Mouse (Mus musculus) limb, embryonic 15.5 days (tissue): ENCODE data around the gene Adamtsl3. TPM values are rescaled to one million over a fixed set of nuclear protein-coding genes. Genes with fewer than 3 reads are reported as not detected.

Source experiments
- ATAC-seq: fragments of 200-750 bp; cut with Nextera tagmentation; 2 replicates; pipeline ENCODE4 v1.8.0; 2017; ENCODE audit warnings: low read depth, moderate TSS enrichment; ENCODE audit not compliant: insufficient number of reproducible peaks, low FRiP score, low TSS enrichment
- H3K27ac ChIP-seq: fragments of 300-500 bp; sonication (generic); 2 replicates; pipeline ENCODE4 v1.5.1; 2015; ENCODE audit warnings: moderate library complexity, mild to moderate bottlenecking, inconsistent platforms
- H3K27me3 ChIP-seq: fragments of 300-500 bp; sonication (generic); 2 replicates; pipeline ENCODE4 v1.6.1; 2015; ENCODE audit warnings: inconsistent platforms
- H3K36me3 ChIP-seq: fragments of 300-500 bp; sonication (generic); 2 replicates; pipeline ENCODE4 v1.6.1; 2015; ENCODE audit warnings: inconsistent platforms
- H3K4me1 ChIP-seq: fragments of 300-500 bp; sonication (generic); 2 replicates; pipeline ENCODE4 v1.6.1; 2015; ENCODE audit warnings: inconsistent platforms
- H3K4me2 ChIP-seq: fragments of 300-500 bp; sonication (generic); 2 replicates; pipeline ENCODE4 v1.6.1; 2015; ENCODE audit warnings: mild to moderate bottlenecking, inconsistent platforms
- H3K4me3 ChIP-seq: fragments of 300-500 bp; sonication (generic); 2 replicates; pipeline ENCODE4 v1.5.1; 2015; ENCODE audit warnings: mild to moderate bottlenecking, inconsistent platforms
- H3K9ac ChIP-seq: fragments of 300-500 bp; sonication (generic); 2 replicates; pipeline ENCODE4 v1.6.1; 2015; ENCODE audit warnings: inconsistent platforms
- H3K9me3 ChIP-seq: fragments of 300-500 bp; sonication (generic); 2 replicates; pipeline ENCODE4 v1.6.1; 2016; ENCODE audit warnings: inconsistent platforms
- WGBS: fragments of 180-500 bp; shearing (Covaris S2); methylation state at CpG from one replicate; pipeline ENCODE4 v1.1.7; 2015; 5-methylcytosine and 5-hydroxymethylcytosine counted together
- polyA plus RNA-seq: library from polyadenylated mRNA; unstranded; fragments of >200 nt; fragmentation: Nextera tagmentation; extraction: Ambion mirVana; gene quantifications from 2 replicates; pipeline ENCODE4 v1.2.1, GENCODE M21; 2015

Gene Adamtsl3
- polyA plus RNA-seq, 1 experiment from 2014 or later: 7.5 TPM

DNA sequence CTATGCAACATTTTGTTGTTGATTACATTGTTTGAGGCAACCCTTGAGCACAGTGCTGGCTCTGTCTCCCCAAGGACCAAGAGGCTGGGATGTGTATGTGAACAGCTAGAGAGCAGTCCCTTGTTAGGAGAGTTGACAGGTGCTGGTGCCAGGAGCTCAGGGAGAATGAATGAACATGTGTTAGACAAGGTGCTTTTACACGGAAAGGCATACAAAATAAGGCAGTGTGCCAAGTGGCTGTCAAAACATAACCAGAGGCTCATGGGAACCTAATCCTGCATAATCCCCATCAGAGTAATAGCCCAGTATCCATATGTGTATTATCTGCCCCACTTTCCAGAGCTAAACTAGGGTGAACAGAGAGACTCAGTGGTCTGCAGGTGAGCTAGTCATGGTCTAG lies 1.5 kb upstream of the Adamtsl3 start:
- no peak for ATAC-seq
- no peaks in the 10 kb centered on the region for H3K9me3 ChIP-seq
- H3K9ac ChIP-seq: no peak overlapping the region
- H3K4me3 ChIP-seq: no peak overlapping the region
- peaks cover 47% of the 10 kb centered on the region for H3K27me3 ChIP-seq
- H3K4me2 ChIP-seq: no peak overlapping the region
- peaks cover 28% of the 10 kb centered on the region for H3K4me1 ChIP-seq
- no peaks in the 10 kb centered on the region for H3K36me3 ChIP-seq
- H3K27ac ChIP-seq: no peak overlapping the region
- WGBS: 31% methylated on average over 1 of the region's 1 CpGs

- Histone ChIP-seq H3K36me3 (no peaks in the 10 kb centered on the region), H3K9ac (peak overlapping the region; percentile 32; the same call in 1 of the 2 replicates), H3K4me3 (peak overlapping the region; percentile 53), H3K4me1 (peaks cover 28% of the 10 kb centered on the region), H3K4me2 (peak overlapping the region; percentile 87), H3K27ac (peak overlapping the region; percentile 77), H3K9me3 (no peaks in the 10 kb centered on the region), H3K27me3 (peaks cover 45% of the 10 kb centered on the region)
- peak; percentile 65; the same call in 1 of the 2 replicates for ATAC-seq
- WGBS: 1% methylated on average over 30 of the region's 34 CpGs
Observed at GRCm38 (mm10) chr7:82336132-82336531, 638 bp downstream of the Adamtsl3 start.

- peaks cover 34% of the 10 kb centered on the region for H3K4me1 ChIP-seq
- H3K27me3 ChIP-seq: peaks cover 45% of the 10 kb centered on the region
- no peaks in the 10 kb centered on the region for H3K9me3 ChIP-seq
- ATAC-seq: no peak
- H3K4me2 ChIP-seq: no peak overlapping the region
- no peaks in the 10 kb centered on the region for H3K36me3 ChIP-seq
- H3K27ac ChIP-seq: no peak overlapping the region
- no peak overlapping the region for H3K4me3 ChIP-seq
- WGBS: 66% methylated on average over 9 of the region's 9 CpGs
- H3K9ac ChIP-seq: no peak overlapping the region
Observed at GRCm38 (mm10) chr7:82338121-82338520, 2.6 kb downstream of the Adamtsl3 start.

DNA sequence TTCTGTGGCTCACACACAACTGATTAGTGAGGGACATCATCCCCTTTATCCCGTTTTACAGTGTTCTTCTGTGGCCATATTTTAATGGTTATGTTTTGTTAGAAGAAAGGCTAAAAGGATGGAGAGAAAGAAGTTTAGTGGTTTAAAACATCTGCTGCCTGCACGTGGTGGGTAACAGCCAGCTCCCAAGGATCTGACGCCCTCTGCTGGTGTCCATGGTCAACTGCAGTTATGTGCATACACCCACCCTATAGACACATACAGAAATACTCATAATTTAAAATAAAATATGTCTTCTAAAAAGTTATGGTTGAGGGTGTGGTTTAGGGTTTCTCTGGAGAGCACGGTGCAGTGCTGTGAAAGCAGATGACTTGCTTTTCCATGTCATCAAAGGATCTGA lies 3.0 kb downstream of the Adamtsl3 start:
- Histone ChIP-seq H3K27ac (no peak overlapping the region), H3K4me2 (no peak overlapping the region), H3K9ac (no peak overlapping the region), H3K4me1 (peaks cover 34% of the 10 kb centered on the region), H3K4me3 (no peak overlapping the region), H3K9me3 (no peaks in the 10 kb centered on the region), H3K27me3 (peaks cover 42% of the 10 kb centered on the region), H3K36me3 (no peaks in the 10 kb centered on the region)
- no peak for ATAC-seq
- 74% methylated on average over 4 of the region's 4 CpGs for WGBS

GRCm38 (mm10) chr7:82339214-82339613 lies 3.7 kb downstream of the Adamtsl3 start:
- H3K36me3 ChIP-seq: no peaks in the 10 kb centered on the region
- WGBS: 45% methylated on average over 3 of the region's 3 CpGs
- H3K4me2 ChIP-seq: no peak overlapping the region
- H3K4me1 ChIP-seq: peaks cover 34% of the 10 kb centered on the region
- peaks cover 36% of the 10 kb centered on the region for H3K27me3 ChIP-seq
- no peak overlapping the region for H3K27ac ChIP-seq
- H3K4me3 ChIP-seq: no peak overlapping the region
- no peak for ATAC-seq
- no peak overlapping the region for H3K9ac ChIP-seq
- no peaks in the 10 kb centered on the region for H3K9me3 ChIP-seq

DNA sequence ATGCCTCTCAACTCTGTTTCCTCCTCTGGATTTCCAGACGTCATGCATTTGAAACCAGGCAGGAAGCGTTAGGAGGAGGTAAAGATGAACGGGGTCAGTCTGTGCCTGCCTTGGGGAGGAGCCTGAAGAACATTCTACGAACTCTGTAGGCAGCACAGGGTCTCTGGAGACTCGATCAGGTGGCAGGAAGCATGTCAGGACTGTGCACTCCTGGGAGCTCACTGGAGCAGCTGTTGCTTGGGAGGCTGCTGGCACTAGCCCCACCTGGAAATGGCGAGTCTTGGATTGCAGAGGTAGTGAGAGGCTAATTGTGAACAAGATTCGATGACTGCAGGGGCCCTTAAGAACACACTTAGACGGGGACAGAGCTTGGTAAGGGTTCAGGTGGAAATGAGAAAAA lies 6.0 kb downstream of the Adamtsl3 start:
- no peak for ATAC-seq
- peaks cover 15% of the 10 kb centered on the region for H3K27me3 ChIP-seq
- WGBS: 13% methylated on average over 8 of the region's 8 CpGs
- H3K36me3 ChIP-seq: no peaks in the 10 kb centered on the region
- no peak overlapping the region for H3K4me2 ChIP-seq
- H3K27ac ChIP-seq: no peak overlapping the region
- H3K4me3 ChIP-seq: no peak overlapping the region
- H3K9me3 ChIP-seq: no peaks in the 10 kb centered on the region
- no peak overlapping the region for H3K9ac ChIP-seq
- H3K4me1 ChIP-seq: peaks cover 16% of the 10 kb centered on the region

DNA sequence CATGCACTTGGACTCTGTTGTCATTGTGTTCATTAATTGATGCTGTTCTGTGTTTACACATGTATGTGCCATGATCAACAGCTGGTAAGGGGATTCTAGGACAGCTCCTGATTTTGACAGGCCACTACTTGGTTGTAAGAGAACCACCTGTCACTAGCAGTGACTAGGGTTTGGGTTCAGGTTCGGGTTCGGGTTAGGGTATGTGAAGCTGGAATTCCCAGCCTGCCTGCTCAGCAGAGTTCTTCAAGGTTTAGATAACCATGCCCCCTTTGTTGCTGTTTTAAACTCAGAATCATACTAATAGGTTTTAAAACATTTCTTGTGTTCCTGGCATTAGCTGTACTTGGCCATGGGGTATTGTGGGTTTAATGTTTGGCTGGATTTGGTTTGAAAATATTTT lies 11.2 kb downstream of the Adamtsl3 start:
- Histone ChIP-seq H3K36me3 (no peaks in the 10 kb centered on the region), H3K9ac (no peak overlapping the region), H3K9me3 (no peaks in the 10 kb centered on the region), H3K27me3 (no peaks in the 10 kb centered on the region), H3K4me1 (0 out of 2 replicates have a peak, but pooled peaks cover under 1% of the 10 kb centered on the region), H3K4me3 (no peak overlapping the region), H3K4me2 (no peak overlapping the region), H3K27ac (no peak overlapping the region)
- 75% methylated on average over 2 of the region's 2 CpGs for WGBS
- no peak for ATAC-seq

DNA sequence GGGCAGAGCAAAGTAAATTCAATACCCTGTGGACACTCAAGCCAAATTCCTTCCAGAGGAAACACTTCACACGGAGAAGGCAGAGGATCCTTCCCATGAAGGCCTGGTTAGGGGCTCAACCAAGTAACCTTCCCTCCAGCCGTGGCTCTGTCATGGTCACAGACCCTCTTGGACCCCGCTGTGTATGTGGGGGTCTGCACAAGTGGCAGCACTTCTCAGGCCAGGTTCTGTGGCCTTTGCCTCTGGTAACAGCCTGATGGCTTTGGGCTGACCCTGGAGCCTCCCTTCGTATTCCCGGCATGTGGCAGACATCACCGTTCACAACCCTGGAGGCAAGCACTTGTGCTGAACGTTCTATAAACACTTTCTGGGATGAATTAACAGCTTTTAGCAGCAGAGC lies 14.3 kb downstream of the Adamtsl3 start:
- H3K4me2 ChIP-seq: no peak overlapping the region
- no peak overlapping the region for H3K27ac ChIP-seq
- H3K9ac ChIP-seq: no peak overlapping the region
- H3K4me3 ChIP-seq: no peak overlapping the region
- H3K36me3 ChIP-seq: no peaks in the 10 kb centered on the region
- no peak for ATAC-seq
- H3K27me3 ChIP-seq: no peaks in the 10 kb centered on the region
- H3K9me3 ChIP-seq: no peaks in the 10 kb centered on the region
- WGBS: 53% methylated on average over 7 of the region's 7 CpGs
- no peaks in the 10 kb centered on the region for H3K4me1 ChIP-seq

- ATAC-seq: no peak
- no peaks in the 10 kb centered on the region for H3K36me3 ChIP-seq
- H3K4me1 ChIP-seq: no peaks in the 10 kb centered on the region
- H3K27me3 ChIP-seq: no peaks in the 10 kb centered on the region
- no peak overlapping the region for H3K27ac ChIP-seq
- no peak overlapping the region for H3K4me2 ChIP-seq
- H3K4me3 ChIP-seq: no peak overlapping the region
- WGBS: 85% methylated on average over 3 of the region's 3 CpGs
- H3K9ac ChIP-seq: no peak overlapping the region
- no peaks in the 10 kb centered on the region for H3K9me3 ChIP-seq
Observed at GRCm38 (mm10) chr7:82350421-82350820, 14.9 kb downstream of the Adamtsl3 start.

DNA sequence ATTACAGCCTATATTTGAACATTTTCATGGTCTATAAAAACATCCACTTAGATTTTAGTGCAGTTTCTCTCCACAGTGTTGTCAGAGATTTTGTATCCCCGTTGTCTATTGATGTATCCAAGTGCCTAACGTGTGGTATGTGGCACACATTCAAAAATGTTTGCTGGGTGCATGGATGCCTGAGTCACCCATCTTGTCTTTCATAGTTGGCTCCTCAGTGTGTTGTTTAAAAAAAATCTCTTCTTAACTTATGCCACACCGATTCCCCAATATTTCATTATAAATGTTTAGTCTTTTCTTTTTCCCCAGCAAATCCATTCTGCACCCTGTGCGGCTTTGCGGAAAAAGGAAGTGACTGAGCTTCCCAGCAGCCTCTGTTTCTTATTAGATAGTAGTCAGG lies 23.7 kb downstream of the Adamtsl3 start:
- Histone ChIP-seq H3K27me3 (no peaks in the 10 kb centered on the region), H3K4me3 (no peak overlapping the region), H3K27ac (no peak overlapping the region), H3K4me1 (0 out of 2 replicates have a peak, but pooled peaks cover 6% of the 10 kb centered on the region), H3K4me2 (no peak overlapping the region), H3K36me3 (no peaks in the 10 kb centered on the region), H3K9me3 (no peaks in the 10 kb centered on the region), H3K9ac (no peak overlapping the region)
- 68% methylated on average over 5 of the region's 5 CpGs for WGBS
- no peak for ATAC-seq

- WGBS: 60% methylated on average over 5 of the region's 5 CpGs
- Histone ChIP-seq H3K36me3 (no peaks in the 10 kb centered on the region), H3K4me3 (no peak overlapping the region), H3K9ac (no peak overlapping the region), H3K9me3 (no peaks in the 10 kb centered on the region), H3K27me3 (no peaks in the 10 kb centered on the region), H3K4me2 (no peak overlapping the region), H3K27ac (no peak overlapping the region), H3K4me1 (0 out of 2 replicates have a peak, but pooled peaks cover 6% of the 10 kb centered on the region)
- no peak for ATAC-seq
Observed at GRCm38 (mm10) chr7:82359674-82360073, 24.2 kb downstream of the Adamtsl3 start.

GRCm38 (mm10) chr7:82360186-82360585 lies 24.7 kb downstream of the Adamtsl3 start:
- Histone ChIP-seq H3K27me3 (no peaks in the 10 kb centered on the region), H3K4me3 (no peak overlapping the region), H3K36me3 (no peaks in the 10 kb centered on the region), H3K4me1 (0 out of 2 replicates have a peak, but pooled peaks cover 6% of the 10 kb centered on the region), H3K9ac (no peak overlapping the region), H3K9me3 (no peaks in the 10 kb centered on the region), H3K27ac (no peak overlapping the region), H3K4me2 (no peak overlapping the region)
- 85% methylated on average over 4 of the region's 4 CpGs for WGBS
- ATAC-seq: no peak

- WGBS: 57% methylated on average over 5 of the region's 5 CpGs
- H3K4me2 ChIP-seq: no peak overlapping the region
- H3K9me3 ChIP-seq: no peaks in the 10 kb centered on the region
- H3K4me1 ChIP-seq: 0 out of 2 replicates have a peak, but pooled peaks cover 6% of the 10 kb centered on the region
- H3K4me3 ChIP-seq: no peak overlapping the region
- no peak overlapping the region for H3K27ac ChIP-seq
- no peak overlapping the region for H3K9ac ChIP-seq
- no peak for ATAC-seq
- no peaks in the 10 kb centered on the region for H3K27me3 ChIP-seq
- no peaks in the 10 kb centered on the region for H3K36me3 ChIP-seq
Observed at GRCm38 (mm10) chr7:82361127-82361526, 25.6 kb downstream of the Adamtsl3 start.
